Mouse (Mus musculus) megakaryocyte, embryonic 14.5 days (primary cell): ENCODE measurements around the gene Il18bp. TPM values are rescaled to one million over a fixed set of nuclear protein-coding genes. Genes with fewer than 3 reads are reported as not detected.
"Not testable (repeated sequence)": the region's sequence is repeated elsewhere in the genome, so short reads cannot be mapped to it uniquely, and the experiment has no call there.

Source experiments
- H3K27me3 ChIP-seq: replicated peaks from 2 replicates; pipeline ENCODE3; 2012; ENCODE audit warnings: inconsistent platforms
- H3K36me3 ChIP-seq: replicated peaks from 2 replicates; pipeline ENCODE3; 2012; ENCODE audit warnings: low read length, inconsistent platforms, mixed read lengths
- H3K4me1 ChIP-seq: 2 replicates; pipeline ENCODE4 v1.6.1; 2012; ENCODE audit warnings: inconsistent platforms
- H3K4me3 ChIP-seq: replicated peaks from 2 replicates; pipeline ENCODE3; 2012; ENCODE audit warnings: moderate library complexity, mild to moderate bottlenecking, inconsistent platforms
- H3K9me3 ChIP-seq: 2 replicates; pipeline ENCODE4 v1.6.1; 2012; ENCODE audit warnings: inconsistent platforms
- FLI1 ChIP-seq: IDR thresholded peaks from 2 replicates; pipeline ENCODE4 v1.6.1; 2012; ENCODE audit warnings: low read length, inconsistent platforms, mixed read lengths
- GATA1 ChIP-seq: IDR thresholded peaks from 3 replicates; pipeline ENCODE4 v1.6.1; 2012; ENCODE audit warnings: mixed read lengths, low read length, inconsistent platforms, borderline replicate concordance
- polyA plus RNA-seq: library from polyadenylated mRNA; stranded (reverse); fragments of >175 nt; gene quantifications from 2 replicates; pipeline ENCODE4 v1.2.3, GENCODE M21; 2012; ENCODE audit warnings: low replicate concordance; ENCODE audit not compliant: insufficient read depth

The Il18bp gene
- 24.3 and 28.3 TPM in 2 replicates for polyA plus RNA-seq

DNA sequence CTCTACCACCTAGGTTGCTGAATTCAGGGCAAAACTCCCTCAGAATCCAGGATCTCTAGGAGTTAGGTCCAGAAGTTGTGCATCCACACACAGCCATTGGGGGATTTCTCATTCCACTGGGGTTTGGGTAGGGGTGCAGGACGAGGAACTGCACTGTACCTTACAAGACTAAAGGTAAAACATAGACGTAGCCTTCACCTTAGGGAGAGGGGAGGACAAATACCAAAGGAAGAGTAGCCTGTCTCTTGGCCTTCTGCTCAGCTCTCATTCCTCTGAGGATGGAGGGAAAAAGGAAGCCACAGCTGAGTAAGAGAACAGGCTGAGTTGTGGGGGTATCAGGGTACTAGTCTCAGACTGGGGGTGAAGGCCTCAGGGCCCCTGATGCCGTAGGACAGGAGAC is at the start of gene Il18bp:
Il18bp (minus strand) TSS at position 101 of the 400 bp plus-strand sequence.
- H3K4me3 ChIP-seq = peak within 1 kb of the TSS; percentile 87
- TF ChIP-seq FLI1 (no peak), GATA1 (no peak)
- peaks cover 96% of the 10 kb centered on the region for H3K36me3 ChIP-seq

DNA sequence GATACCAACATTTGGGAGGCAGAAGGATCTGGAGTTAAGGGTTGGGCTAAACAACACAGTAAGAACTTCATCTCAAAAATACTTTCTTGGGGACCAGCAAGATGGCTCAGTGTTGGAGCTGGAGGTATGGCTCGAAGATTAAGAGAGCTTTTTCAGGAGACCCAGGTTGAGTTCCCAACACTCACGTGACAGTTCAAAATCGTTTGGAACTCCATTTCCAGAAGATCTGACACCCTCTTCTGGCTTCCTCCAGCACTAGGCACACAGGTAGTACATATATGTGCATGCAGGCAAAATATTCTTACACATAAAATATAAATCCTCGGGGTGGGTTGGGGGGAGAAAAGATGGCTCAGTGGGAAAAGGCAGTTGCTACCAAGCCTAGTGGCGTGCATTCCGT is 47.9 kb upstream of the Il18bp start:
- Histone ChIP-seq H3K9me3 (no peaks in the 10 kb centered on the region), H3K4me3 (peak overlapping the region; percentile 95), H3K36me3 (peaks cover 16% of the 10 kb centered on the region), H3K4me1 (peaks cover 31% of the 10 kb centered on the region), H3K27me3 (no peaks in the 10 kb centered on the region)
- TF ChIP-seq GATA1 (no peak), FLI1 (no peak)

More for the DNA sequence above, at the start of gene Il18bp:
- H3K4me1 ChIP-seq = peaks cover 56% of the 10 kb centered on the region
- H3K27me3 ChIP-seq = no peaks in the 10 kb centered on the region
- H3K9me3 ChIP-seq = no peaks in the 10 kb centered on the region

- no peaks in the 10 kb centered on the region for H3K27me3 ChIP-seq
- peaks cover 9% of the 10 kb centered on the region for H3K36me3 ChIP-seq
- TF ChIP-seq FLI1 (0 out of 2 replicates have a peak, but pooled peaks have one; percentile 33), GATA1 (no peak)
- peak within 1 kb of the TSS; percentile 95 for H3K4me3 ChIP-seq
- H3K9me3 ChIP-seq = no peaks in the 10 kb centered on the region
- peaks cover 33% of the 10 kb centered on the region for H3K4me1 ChIP-seq
Observed at GRCm38 (mm10) chr7:102065046-102065891, 46.8 kb upstream of the Il18bp start, which contains the start of the genes Rnf121, Xndc1 and Xntrpc. Gene Rnf121 (minus strand): TSS chr7:102065469. Gene Xndc1 (plus strand): TSS chr7:102065511. Gene Xntrpc (plus strand): TSS chr7:102065713.

DNA sequence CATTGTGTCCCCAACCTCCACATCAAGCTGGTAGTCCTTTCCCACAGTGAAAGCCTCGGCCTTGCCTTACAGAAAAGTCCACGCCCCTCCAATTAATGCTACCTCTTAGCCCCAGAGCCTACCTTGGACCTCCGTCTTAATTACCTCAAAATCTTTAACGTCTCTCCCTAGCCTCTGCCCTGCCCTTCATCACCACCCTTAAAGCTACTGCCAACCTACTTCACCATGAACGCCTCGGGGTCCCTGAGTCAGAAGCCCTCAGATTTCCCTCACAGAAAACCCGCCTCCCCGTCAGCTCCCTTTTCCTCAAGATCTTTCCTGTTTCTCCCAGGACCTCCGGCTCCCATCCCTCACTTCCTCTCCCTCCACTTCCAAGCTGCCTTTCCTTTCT is 46.2 kb upstream of the Il18bp start:
- H3K36me3 ChIP-seq = peaks cover 11% of the 10 kb centered on the region
- H3K4me3 ChIP-seq = peak overlapping the region; percentile 95
- peaks cover 33% of the 10 kb centered on the region for H3K4me1 ChIP-seq
- no peaks in the 10 kb centered on the region for H3K27me3 ChIP-seq
- no peak for TF ChIP-seq FLI1
- no peak for TF ChIP-seq GATA1
- no peaks in the 10 kb centered on the region for H3K9me3 ChIP-seq

DNA sequence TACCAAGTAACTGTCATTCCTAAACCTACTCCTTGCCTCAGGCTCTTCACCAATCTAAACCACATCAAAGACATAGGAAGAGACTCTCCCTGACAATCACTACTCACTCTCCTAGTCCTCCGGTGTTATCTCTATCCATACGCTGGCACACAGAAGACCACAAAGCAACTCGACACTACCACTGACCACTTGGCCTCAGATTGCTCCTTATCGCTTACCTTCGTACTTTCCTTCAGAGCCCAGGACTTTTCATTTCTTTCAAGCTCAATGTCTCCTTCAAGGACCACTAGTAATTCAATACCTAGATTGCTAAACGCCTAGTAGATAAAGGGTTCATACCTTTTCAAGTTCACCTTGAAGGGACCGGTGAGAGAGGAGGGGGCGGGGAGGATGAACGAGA is 45.4 kb upstream of the Il18bp start:
- H3K4me3 ChIP-seq = peak overlapping the region; percentile 95
- no peak for TF ChIP-seq FLI1
- no peak for TF ChIP-seq GATA1
- peaks cover 33% of the 10 kb centered on the region for H3K4me1 ChIP-seq
- no peaks in the 10 kb centered on the region for H3K9me3 ChIP-seq
- no peaks in the 10 kb centered on the region for H3K27me3 ChIP-seq
- peaks cover 15% of the 10 kb centered on the region for H3K36me3 ChIP-seq

DNA sequence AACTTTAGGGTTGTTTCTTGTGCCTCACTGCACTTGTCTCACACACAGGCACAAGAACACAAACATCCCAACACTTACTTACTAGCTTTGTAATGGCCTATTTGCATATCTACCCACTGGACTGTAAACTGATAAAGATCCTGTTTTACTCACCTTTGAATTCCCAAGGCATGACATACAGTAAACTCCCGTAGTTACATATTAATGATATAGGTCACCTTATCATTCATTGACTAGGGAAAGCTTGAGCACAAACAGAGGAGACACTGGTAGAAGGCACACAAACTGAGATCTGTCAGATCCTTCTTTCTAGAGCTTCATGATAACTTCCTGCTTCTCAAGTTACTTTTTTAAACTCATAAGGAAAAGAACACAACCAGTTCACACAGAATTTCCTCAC is 43.7 kb upstream of the Il18bp start:
- Histone ChIP-seq H3K4me1 (peaks cover 33% of the 10 kb centered on the region), H3K27me3 (no peaks in the 10 kb centered on the region), H3K9me3 (no peaks in the 10 kb centered on the region), H3K4me3 (no peak overlapping the region), H3K36me3 (peaks cover 24% of the 10 kb centered on the region)
- TF ChIP-seq GATA1 (no peak), FLI1 (no peak)

DNA sequence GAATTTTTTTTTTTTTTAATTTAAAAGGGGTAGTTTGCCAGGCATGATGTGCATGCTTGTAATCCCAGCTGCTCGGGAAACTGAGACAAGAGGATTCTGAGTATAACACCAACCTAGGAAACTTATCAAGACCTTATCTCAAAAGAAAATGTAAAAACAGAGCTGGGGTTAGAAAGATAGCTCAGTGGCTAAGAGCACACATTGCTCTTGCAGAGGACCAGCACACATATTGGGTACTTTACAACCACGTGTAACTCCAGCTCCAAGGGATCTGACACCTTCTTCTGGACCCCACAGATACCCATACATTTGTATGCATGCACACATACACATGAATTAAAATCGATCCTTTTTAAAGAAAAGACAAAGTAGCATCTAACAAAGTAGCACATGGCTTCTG is 42.9 kb upstream of the Il18bp start:
- Histone ChIP-seq H3K27me3 (no peaks in the 10 kb centered on the region), H3K36me3 (peaks cover 30% of the 10 kb centered on the region), H3K4me3 (no peak overlapping the region), H3K9me3 (no peaks in the 10 kb centered on the region), H3K4me1 (peaks cover 29% of the 10 kb centered on the region)
- no peak for TF ChIP-seq FLI1
- no peak for TF ChIP-seq GATA1

DNA sequence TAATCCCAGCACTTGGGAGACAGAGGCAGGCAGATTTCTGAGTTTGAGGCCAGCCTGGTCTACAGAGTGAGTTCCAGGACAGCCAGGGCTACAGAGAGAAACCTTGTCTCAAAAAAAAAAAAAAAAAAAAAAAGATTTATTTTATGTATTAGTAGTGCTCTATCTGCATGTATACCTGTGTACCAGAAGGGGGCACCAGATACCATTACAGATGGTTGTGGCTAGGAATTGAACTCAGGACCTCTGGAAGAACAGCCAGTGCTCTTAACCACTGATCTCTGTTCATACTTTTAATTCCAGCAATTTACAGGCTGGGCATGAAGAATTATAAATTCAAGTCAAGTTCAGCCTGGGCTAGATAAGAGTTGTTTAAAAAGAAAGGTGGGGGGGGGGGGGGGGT is 30.0 kb upstream of the Il18bp start:
- H3K9me3 ChIP-seq, H3K4me1 ChIP-seq, H3K4me3 ChIP-seq, H3K27me3 ChIP-seq: not testable (repeated sequence)
- peaks cover 22% of the 10 kb centered on the region for H3K36me3 ChIP-seq

DNA sequence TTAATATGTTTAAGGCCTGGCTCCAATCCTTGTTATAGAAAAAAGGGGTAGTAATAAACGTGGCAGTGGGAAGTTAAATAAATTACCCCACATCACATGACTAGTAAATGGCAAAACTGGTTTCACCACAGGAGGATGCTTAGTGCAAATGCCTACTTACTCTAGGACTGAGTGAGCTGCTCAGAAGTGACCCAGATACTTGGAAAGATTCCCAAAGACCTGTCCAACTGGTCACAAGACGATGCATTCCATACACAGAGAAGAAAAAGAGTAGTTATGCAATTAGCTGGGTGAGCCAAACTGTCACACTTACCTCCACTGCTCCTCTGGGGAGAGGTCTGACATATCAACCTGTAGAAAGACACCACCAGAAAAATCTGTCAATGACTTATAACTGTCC is 23.8 kb upstream of the Il18bp start:
- Histone ChIP-seq H3K4me3 (no peak overlapping the region), H3K36me3 (peaks cover 50% of the 10 kb centered on the region), H3K27me3 (no peaks in the 10 kb centered on the region), H3K4me1 (peaks cover 19% of the 10 kb centered on the region), H3K9me3 (no peaks in the 10 kb centered on the region)
- TF ChIP-seq FLI1 (no peak), GATA1 (no peak)

DNA sequence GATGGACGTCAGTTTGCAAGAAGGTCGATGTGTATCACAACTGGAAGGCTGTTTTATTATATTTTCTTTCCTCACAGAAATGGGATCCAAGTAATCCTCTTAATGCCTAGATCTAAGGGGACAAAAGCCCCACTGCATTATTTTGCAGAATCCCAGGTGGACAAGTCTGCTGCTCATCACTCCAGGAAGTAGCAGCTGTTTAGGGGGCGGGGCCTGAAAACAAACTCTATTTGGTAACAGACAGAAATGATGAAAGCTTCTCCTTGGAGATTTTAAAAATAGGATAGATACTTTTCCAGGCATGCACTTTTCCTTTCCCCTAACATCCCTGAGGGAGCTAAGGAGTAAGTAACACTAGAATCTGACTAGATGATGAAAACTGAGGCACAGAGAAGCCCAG is 18.8 kb upstream of the Il18bp start:
- TF ChIP-seq GATA1 = no peak
- TF ChIP-seq FLI1 = no peak
- no peak overlapping the region for H3K4me3 ChIP-seq
- no peaks in the 10 kb centered on the region for H3K9me3 ChIP-seq
- peaks cover under 1% of the 10 kb centered on the region; the same call in 1 of the 2 replicates for H3K4me1 ChIP-seq
- H3K27me3 ChIP-seq = no peaks in the 10 kb centered on the region
- peaks cover 92% of the 10 kb centered on the region for H3K36me3 ChIP-seq

DNA sequence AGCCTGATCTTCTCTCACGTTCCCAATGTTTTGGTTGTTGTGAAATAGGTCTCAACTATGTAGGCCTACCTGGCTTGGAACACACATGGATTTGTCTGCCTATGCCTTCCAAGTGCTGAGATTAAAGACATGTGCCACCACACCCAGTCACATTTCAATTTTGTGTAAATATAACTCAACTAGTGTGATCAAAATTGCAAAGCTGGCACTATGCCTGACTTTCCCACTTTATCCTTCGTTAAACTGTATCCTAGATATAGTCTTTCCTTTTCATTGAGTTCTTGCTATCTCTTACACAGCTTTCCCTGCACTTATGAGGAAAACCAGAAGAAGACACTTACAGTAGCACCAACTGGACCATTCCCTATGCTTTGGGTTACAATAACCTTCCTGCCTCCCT is 17.0 kb upstream of the Il18bp start:
- Histone ChIP-seq H3K36me3 (peaks cover 95% of the 10 kb centered on the region), H3K27me3 (no peaks in the 10 kb centered on the region), H3K4me1 (peaks cover 2% of the 10 kb centered on the region), H3K4me3 (no peak overlapping the region), H3K9me3 (no peaks in the 10 kb centered on the region)
- TF ChIP-seq FLI1 (no peak), GATA1 (no peak)
